Mouse (Mus musculus) ES-E14 (cell line): Measurements from ENCODE around the gene Jtb. TPM values are rescaled to one million over a fixed set of nuclear protein-coding genes. Genes with fewer than 3 reads are reported as not detected.

Experiments
- DNase-seq: peaks from one replicate; pipeline ENCODE4 v3.0.0-alpha.2; 2013; ENCODE audit warnings: low read depth, low spot score
- H3K27ac ChIP-seq: 2 replicates; pipeline ENCODE4 v1.5.1; 2012; ENCODE audit warnings: low read depth, mild to moderate bottlenecking, low read length, moderate library complexity, mixed read lengths; ENCODE audit not compliant: poor library complexity, insufficient read depth, severe bottlenecking
- H3K36me3 ChIP-seq: 2 replicates; pipeline ENCODE4 v1.6.1; 2012; ENCODE audit warnings: mild to moderate bottlenecking, low read length, moderate library complexity, mixed read lengths; ENCODE audit not compliant: control insufficient read depth, poor library complexity, insufficient read depth, severe bottlenecking
- H3K4me1 ChIP-seq, 2 experiments: fragments of 150-350 bp in 1 of 2; sonication (generic) in 1 of 2; 2 replicates each; pipeline ENCODE4 v1.6.1; 2012; ENCODE audit warnings: low read length in 2 of 2, mild to moderate bottlenecking in 1 of 2, mixed read lengths in 1 of 2; ENCODE audit not compliant: control insufficient read depth in 2 of 2, insufficient read depth in 2 of 2, poor library complexity in 1 of 2
- H3K4me3 ChIP-seq, 2 experiments: fragments of 150-350 bp in 1 of 2; sonication (generic) in 1 of 2; 2 replicates each; pipeline ENCODE4 v1.5.1; 2012; ENCODE audit warnings: low read length in 2 of 2, low read depth in 1 of 2, mild to moderate bottlenecking in 1 of 2, mixed read lengths in 1 of 2; ENCODE audit not compliant: insufficient read depth in 1 of 2, poor library complexity in 1 of 2, severe bottlenecking in 1 of 2
- H3K9ac ChIP-seq: 2 replicates; pipeline ENCODE4 v1.6.1; 2012; ENCODE audit warnings: low read depth, mild to moderate bottlenecking, low read length, mixed read lengths; ENCODE audit not compliant: poor library complexity, insufficient read depth, severe bottlenecking
- H3K9me3 ChIP-seq: fragments of 150-350 bp; sonication (generic); 2 replicates; pipeline ENCODE4 v1.6.1; 2012; ENCODE audit warnings: low read depth, mild to moderate bottlenecking, low read length; ENCODE audit not compliant: control insufficient read depth, insufficient read depth
- CHD2 ChIP-seq: IDR thresholded peaks from 2 replicates; pipeline ENCODE4 v1.6.1; 2014; ENCODE audit warnings: mild to moderate bottlenecking, low read depth, low read length, inconsistent platforms
- HCFC1 ChIP-seq: IDR thresholded peaks from 2 replicates; pipeline ENCODE4 v1.6.1; 2012; ENCODE audit warnings: low read length, inconsistent platforms, borderline replicate concordance; ENCODE audit not compliant: insufficient read depth
- MAFK ChIP-seq: IDR thresholded peaks from 2 replicates; pipeline ENCODE4 v1.6.1; 2014; ENCODE audit warnings: mild to moderate bottlenecking, low read depth, low read length, inconsistent platforms; ENCODE audit not compliant: insufficient read depth
- ZC3H11A ChIP-seq: IDR thresholded peaks from 2 replicates; pipeline ENCODE4 v1.6.1; 2012; ENCODE audit warnings: low read depth, mild to moderate bottlenecking, inconsistent platforms, low read length, borderline replicate concordance
- ZNF384 ChIP-seq: IDR thresholded peaks from 2 replicates; pipeline ENCODE4 v1.6.1; 2012; ENCODE audit warnings: low read depth, low read length, inconsistent platforms
- in situ Hi-C, 2 experiments: fragments of 600-800 bp; cut with MboI; formaldehyde crosslinking; loops; one replicate each; pipeline ENCODE4 v1.15.1; 2025; ENCODE audit warnings: low sequenced_read_pairs in 2 of 2, inconsistent platforms in 1 of 2; ENCODE audit not compliant: unreplicated experiment in 2 of 2
- total RNA-seq: library from RNA; depleted of rRNA; stranded (reverse); fragments of 300-350 nt; gene quantifications from 2 replicates; pipeline ENCODE4 v1.2.3, GENCODE M21; 2012; rRNA removed

The Jtb gene
- total RNA-seq, 1 experiment, result 64.0 TPM

- Histone ChIP-seq H3K4me1 (peaks cover 0 to 11% of the 10 kb centered on the region in 2 experiments; a peak in 1 of 4 replicates), H3K4me3 (no peak overlapping the region), H3K9ac (no peak overlapping the region), H3K27ac (no peak overlapping the region), H3K36me3 (peaks cover 8% of the 10 kb centered on the region; the same call in 1 of the 2 replicates), H3K9me3 (no peaks in the 10 kb centered on the region)
- TF ChIP-seq CHD2 (no peak), HCFC1 (no peak), ZC3H11A (no peak), MAFK (no peak), ZNF384 (no peak)
- in situ Hi-C loops, result no loop called here
- no peak for DNase-seq
Measured at GRCm38 (mm10) chr3:90278211-90278610, 46.8 kb downstream of the Jtb start.

GRCm38 (mm10) chr3:90279216-90279615 lies 47.8 kb downstream of the Jtb start:
- no peak overlapping the region for H3K9ac ChIP-seq
- H3K4me3 ChIP-seq, result no peak overlapping the region
- H3K9me3 ChIP-seq, result no peaks in the 10 kb centered on the region
- in situ Hi-C loops, result no loop called here
- H3K36me3 ChIP-seq, result peaks cover 6% of the 10 kb centered on the region; the same call in 1 of the 2 replicates
- H3K4me1 ChIP-seq, result peaks cover 0 to 1% of the 10 kb centered on the region in 2 experiments; a peak in 1 of 4 replicates
- DNase-seq, result no peak
- TF ChIP-seq ZC3H11A (no peak), ZNF384 (no peak), MAFK (no peak), HCFC1 (no peak), CHD2 (no peak)
- H3K27ac ChIP-seq, result no peak overlapping the region

GRCm38 (mm10) chr3:90279743-90280142 lies 48.3 kb downstream of the Jtb start:
- no peak overlapping the region for H3K9ac ChIP-seq
- H3K4me1 ChIP-seq, result no peaks in the 10 kb centered on the region; a peak in 1 of 4 replicates
- no peak overlapping the region for H3K4me3 ChIP-seq
- DNase-seq, result no peak
- TF ChIP-seq ZC3H11A (no peak), ZNF384 (no peak), CHD2 (no peak), MAFK (no peak)
- H3K9me3 ChIP-seq, result no peaks in the 10 kb centered on the region
- in situ Hi-C loops, result no loop called here
- H3K27ac ChIP-seq, result no peak overlapping the region
- H3K36me3 ChIP-seq, result peaks cover 5% of the 10 kb centered on the region; the same call in 1 of the 2 replicates

- H3K36me3 ChIP-seq, result peaks cover 5% of the 10 kb centered on the region; the same call in 1 of the 2 replicates
- TF ChIP-seq MAFK (no peak), ZNF384 (no peak), HCFC1 (no peak), CHD2 (no peak), ZC3H11A (no peak)
- in situ Hi-C loops, result no loop called here
Measured at GRCm38 (mm10) chr3:90280708-90281107, 49.3 kb downstream of the Jtb start.

GRCm38 (mm10) chr3:90284150-90284549 lies 52.8 kb downstream of the Jtb start:
- in situ Hi-C loops, result no loop called here
- Histone ChIP-seq H3K4me3 (no peak overlapping the region), H3K36me3 (peaks cover 5% of the 10 kb centered on the region; the same call in 1 of the 2 replicates), H3K9ac (no peak overlapping the region), H3K9me3 (no peaks in the 10 kb centered on the region), H3K4me1 (no peaks in the 10 kb centered on the region), H3K27ac (no peak overlapping the region)
- DNase-seq, result no peak
- no peak for TF ChIP-seq MAFK
- no peak for TF ChIP-seq CHD2
- TF ChIP-seq ZNF384, result no peak

More at GRCm38 (mm10) chr3:90280708-90281107, 49.3 kb downstream of the Jtb start:
- Histone ChIP-seq H3K4me1 (no peaks in the 10 kb centered on the region; a peak in 1 of 4 replicates), H3K9ac (no peak overlapping the region), H3K4me3 (no peak overlapping the region), H3K9me3 (no peaks in the 10 kb centered on the region), H3K27ac (no peak overlapping the region)
- DNase-seq, result no peak

Other genes with a start within 250 kb of the Jtb start
- 222 and 241 TPM in 2 replicates for gene Hax1, start 232.8 kb upstream of the Jtb start, total RNA-seq
- gene 4933434E20Rik, start 180.0 kb upstream of the Jtb start, total RNA-seq, result 69.2 and 73.7 TPM in 2 replicates
- gene Ubap2l, start 179.0 kb upstream of the Jtb start, total RNA-seq, result 85.4 and 109 TPM in 2 replicates
- gene Tpm3, start 158.9 kb upstream of the Jtb start, total RNA-seq, result 241 and 287 TPM in 2 replicates
- gene Nup210l, start 127.5 kb upstream of the Jtb start, total RNA-seq, result 0.80 and 0.85 TPM in 2 replicates
- gene Rps27, start 17.9 kb upstream of the Jtb start, total RNA-seq, result 3,820 and 4,467 TPM in 2 replicates
- 9.6 and 13.2 TPM in 2 replicates for gene Rab13, start 17.9 kb upstream of the Jtb start, total RNA-seq
- gene Creb3l4, start 11.9 kb downstream of the Jtb start, total RNA-seq, result 2.3 and 4.8 TPM in 2 replicates
- gene Slc39a1, start 16.6 kb downstream of the Jtb start, total RNA-seq, result 88.4 and 115 TPM in 2 replicates
- gene Crtc2, start 22.6 kb downstream of the Jtb start, total RNA-seq, result 9.8 and 11.8 TPM in 2 replicates
- gene Dennd4b, start 33.6 kb downstream of the Jtb start, total RNA-seq, result 4.1 and 8.2 TPM in 2 replicates
- 17.9 and 20.9 TPM in 2 replicates for gene Gatad2b, start 61.6 kb downstream of the Jtb start, total RNA-seq
- gene Slc27a3, start 158.3 kb downstream of the Jtb start, total RNA-seq, result 22.9 and 43.7 TPM in 2 replicates
- 62.7 and 72.4 TPM in 2 replicates for gene Ints3, start 202.0 kb downstream of the Jtb start, total RNA-seq
- 16.4 and 21.6 TPM in 2 replicates for gene Npr1, start 234.3 kb downstream of the Jtb start, total RNA-seq
- gene Ilf2, start 244.5 kb downstream of the Jtb start, total RNA-seq, result 153 and 165 TPM in 2 replicates